Mouse (Mus musculus) liver, adult 2 months (tissue): Measurements from ENCODE around the gene Sfpq. TPM values are rescaled to one million over a fixed set of nuclear protein-coding genes. Genes with fewer than 3 reads are reported as not detected.
"Not testable (repeated sequence)": the region's sequence is repeated elsewhere in the genome, so short reads cannot be mapped to it uniquely, and the experiment has no call there.

Experiments
- DNase-seq: peaks from one replicate; pipeline ENCODE4 v3.0.0-alpha.2; 2011; ENCODE audit warnings: low read depth, low spot score; ENCODE audit errors: extremely low read depth
- H3K27ac ChIP-seq: fragments of 200-500 bp; replicated peaks from 2 replicates; pipeline ENCODE4 v1.5.1; 2012; ENCODE audit warnings: low read depth, mild to moderate bottlenecking, control low read depth, inconsistent platforms, low read length; ENCODE audit not compliant: insufficient read depth
- H3K27me3 ChIP-seq: fragments of 200-500 bp; 2 replicates; pipeline ENCODE4 v1.6.1; 2012; ENCODE audit warnings: mild to moderate bottlenecking, moderate library complexity, low read length, inconsistent platforms; ENCODE audit not compliant: control insufficient read depth, insufficient read depth
- H3K36me3 ChIP-seq: fragments of 200-500 bp; 2 replicates; pipeline ENCODE4 v1.6.1; 2012; ENCODE audit warnings: low read length, inconsistent platforms; ENCODE audit not compliant: control insufficient read depth, insufficient read depth
- H3K4me1 ChIP-seq: fragments of 200-500 bp; 2 replicates; pipeline ENCODE4 v1.6.1; 2011; ENCODE audit warnings: low read length; ENCODE audit not compliant: control insufficient read depth, insufficient read depth
- H3K4me3 ChIP-seq: fragments of 200-500 bp; 2 replicates; pipeline ENCODE4 v1.5.1; 2011; ENCODE audit warnings: low read depth, mild to moderate bottlenecking, control low read depth, low read length, moderate library complexity; ENCODE audit not compliant: insufficient read depth
- H3K79me2 ChIP-seq: fragments of 200-500 bp; 2 replicates; pipeline ENCODE4 v1.6.1; 2012; ENCODE audit warnings: inconsistent platforms, mild to moderate bottlenecking, low read length, moderate library complexity; ENCODE audit not compliant: control insufficient read depth, insufficient read depth
- H3K9ac ChIP-seq: fragments of 200-500 bp; 2 replicates; pipeline ENCODE4 v1.6.1; 2012; ENCODE audit warnings: low read depth, mild to moderate bottlenecking, control low read depth, inconsistent platforms, low read length
- CTCF ChIP-seq: fragments of 200-500 bp; IDR thresholded peaks from 2 replicates; pipeline ENCODE4 v1.5.1; 2011; ENCODE audit warnings: low read depth, low read length, control low read depth
- POLR2A ChIP-seq: fragments of 200-500 bp; IDR thresholded peaks from 2 replicates; pipeline ENCODE4 v1.6.1; 2011; ENCODE audit warnings: low read length, control low read depth; ENCODE audit not compliant: insufficient read depth; ENCODE audit errors: extremely low read depth
- WGBS: fragments of 180-500 bp; shearing (Covaris S2); methylation state at CpG from one replicate; pipeline ENCODE4 v1.1.7; 2018; 5-methylcytosine and 5-hydroxymethylcytosine counted together
- polyA plus RNA-seq: library from polyadenylated mRNA; depleted of rRNA; stranded (reverse); fragments of >200 nt; gene quantifications from 2 replicates; pipeline ENCODE4 v1.2.3, GENCODE M21; 2012; rRNA removed
- total RNA-seq: library from RNA; depleted of rRNA; stranded (reverse); fragments of >200 nt; gene quantifications from 2 replicates; pipeline ENCODE4 v1.2.3, GENCODE M21; 2014; rRNA removed

Gene Sfpq
- 49.3 and 50.9 TPM in 2 replicates for total RNA-seq
- polyA plus RNA-seq, result 11.1 and 12.6 TPM in 2 replicates

DNA sequence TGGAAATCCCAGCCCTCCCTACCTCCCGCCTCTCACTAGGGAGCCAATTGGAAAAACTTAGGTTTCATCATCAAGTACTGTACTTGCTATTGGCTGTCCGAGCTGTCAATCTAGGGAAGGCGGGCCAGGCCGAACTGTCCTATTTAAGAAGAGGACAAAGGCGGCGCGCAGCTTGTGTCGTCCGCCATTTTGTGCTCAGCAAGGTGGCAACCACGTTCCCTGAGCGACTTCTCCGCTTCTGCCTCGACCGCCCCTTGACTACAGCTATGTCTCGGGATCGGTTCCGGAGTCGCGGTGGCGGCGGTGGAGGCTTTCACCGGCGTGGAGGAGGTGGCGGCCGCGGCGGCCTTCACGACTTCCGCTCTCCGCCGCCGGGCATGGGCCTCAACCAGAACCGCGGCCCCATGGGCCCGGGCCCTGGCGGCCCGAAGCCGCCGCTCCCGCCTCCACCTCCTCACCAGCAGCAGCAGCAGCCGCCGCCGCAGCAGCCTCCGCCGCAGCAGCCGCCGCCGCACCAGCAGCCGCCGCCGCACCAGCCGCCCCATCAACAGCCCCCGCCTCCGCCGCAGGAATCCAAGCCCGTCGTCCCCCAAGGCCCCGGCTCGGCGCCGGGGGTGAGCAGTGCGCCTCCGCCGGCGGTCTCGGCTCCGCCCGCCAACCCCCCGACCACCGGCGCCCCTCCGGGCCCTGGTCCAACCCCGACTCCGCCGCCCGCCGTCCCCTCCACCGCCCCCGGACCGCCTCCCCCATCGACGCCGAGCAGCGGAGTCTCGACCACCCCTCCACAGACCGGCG, at the start of gene Sfpq:
Gene Sfpq (plus strand): TSS at position 174 of the 795 bp plus-strand sequence.
- Histone ChIP-seq H3K4me3 (peak within 1 kb of the TSS; percentile 100), H3K79me2 (peaks cover 25% of the 10 kb centered on the region; the same call in 1 of the 2 replicates), H3K36me3 (peaks cover 24% of the 10 kb centered on the region), H3K4me1 (peaks cover 13% of the 10 kb centered on the region), H3K27me3 (no peaks in the 10 kb centered on the region), H3K27ac (peak within 1 kb of the TSS; percentile 96), H3K9ac (peak within 1 kb of the TSS; percentile 100)
- TF ChIP-seq CTCF (no peak), POLR2A (peak; percentile 98)
- under 1% methylated on average over 86 of the region's 87 CpGs for WGBS
- DNase-seq, result peak; percentile 97

DNA sequence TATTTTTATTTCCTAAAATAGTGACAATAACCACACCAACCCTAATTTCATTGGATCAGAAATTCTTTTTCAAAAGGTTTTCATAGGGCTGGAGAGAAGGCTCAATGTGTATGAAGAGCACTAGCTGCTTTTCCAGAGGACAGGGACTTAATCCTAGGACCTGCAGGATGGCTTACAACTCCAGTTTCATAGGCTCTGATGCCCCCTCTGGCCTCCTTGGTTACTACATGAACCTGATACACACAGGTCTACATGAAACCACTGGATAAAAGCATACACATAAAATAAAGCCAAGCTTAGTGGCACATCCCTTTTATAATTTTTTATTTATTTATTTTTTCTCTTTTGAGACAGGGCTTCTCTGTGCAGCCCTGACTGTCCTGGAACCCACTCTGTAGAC, 43.7 kb upstream of the Sfpq start:
- no peaks in the 10 kb centered on the region for H3K36me3 ChIP-seq
- peak; percentile 57 for DNase-seq
- no peaks in the 10 kb centered on the region for H3K79me2 ChIP-seq
- no peak overlapping the region for H3K27ac ChIP-seq
- peaks cover 2% of the 10 kb centered on the region; the same call in 1 of the 2 replicates for H3K4me1 ChIP-seq
- no peak overlapping the region for H3K4me3 ChIP-seq
- H3K9ac ChIP-seq, result no peak overlapping the region
- no peak for TF ChIP-seq POLR2A
- peak; percentile 43 for TF ChIP-seq CTCF
- H3K27me3 ChIP-seq, result no peaks in the 10 kb centered on the region

DNA sequence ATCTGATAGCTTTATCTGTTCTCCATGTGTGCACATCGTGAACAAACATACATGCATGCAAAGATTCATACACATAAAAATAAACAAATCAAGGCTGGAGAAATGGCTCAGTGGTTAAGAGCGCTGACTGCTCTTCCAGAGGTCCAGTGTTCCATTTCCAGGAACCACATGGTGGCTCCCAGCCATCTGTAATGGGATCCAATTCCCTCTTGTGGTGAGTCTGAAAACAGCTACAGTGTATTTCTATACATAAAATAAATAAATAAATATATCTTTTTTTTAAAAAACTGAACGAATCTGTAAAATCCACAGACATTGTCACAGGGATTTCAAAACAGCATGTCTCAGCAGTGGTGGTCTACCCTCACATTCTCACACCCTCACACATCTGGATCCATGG, 42.4 kb upstream of the Sfpq start:
- 80% methylated on average over 3 of the region's 3 CpGs for WGBS
- TF ChIP-seq CTCF (no peak), POLR2A (no peak)

DNA sequence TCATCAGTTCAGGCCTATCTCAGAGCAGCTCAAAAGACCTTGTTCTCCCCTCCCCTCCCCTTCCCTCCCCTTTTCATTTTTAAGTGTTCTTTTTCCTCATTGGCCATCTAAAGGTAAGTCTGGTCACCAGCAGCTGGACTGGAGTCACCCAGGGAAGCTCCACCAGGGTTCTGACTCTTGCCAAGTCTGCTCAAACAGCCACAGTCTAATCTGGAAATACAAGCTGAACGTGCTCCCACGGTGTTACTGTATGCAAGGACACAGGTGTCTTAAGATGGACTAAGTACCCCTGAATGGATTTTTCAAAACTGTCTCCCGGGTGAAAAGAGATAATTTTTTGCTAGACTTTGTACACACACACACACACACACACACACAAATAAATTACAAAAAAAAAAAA, 37.8 kb upstream of the Sfpq start:
- 23% methylated on average over 3 of the region's 3 CpGs for WGBS

More for the DNA sequence above, 42.4 kb upstream of the Sfpq start:
- no peaks in the 10 kb centered on the region for H3K36me3 ChIP-seq
- H3K27ac ChIP-seq, result no peak overlapping the region
- H3K79me2 ChIP-seq, result no peaks in the 10 kb centered on the region
- H3K27me3 ChIP-seq, result no peaks in the 10 kb centered on the region
- H3K9ac ChIP-seq, result no peak overlapping the region
- H3K4me3 ChIP-seq, result no peak overlapping the region
- peaks cover 2% of the 10 kb centered on the region; the same call in 1 of the 2 replicates for H3K4me1 ChIP-seq
- no peak for DNase-seq

DNA sequence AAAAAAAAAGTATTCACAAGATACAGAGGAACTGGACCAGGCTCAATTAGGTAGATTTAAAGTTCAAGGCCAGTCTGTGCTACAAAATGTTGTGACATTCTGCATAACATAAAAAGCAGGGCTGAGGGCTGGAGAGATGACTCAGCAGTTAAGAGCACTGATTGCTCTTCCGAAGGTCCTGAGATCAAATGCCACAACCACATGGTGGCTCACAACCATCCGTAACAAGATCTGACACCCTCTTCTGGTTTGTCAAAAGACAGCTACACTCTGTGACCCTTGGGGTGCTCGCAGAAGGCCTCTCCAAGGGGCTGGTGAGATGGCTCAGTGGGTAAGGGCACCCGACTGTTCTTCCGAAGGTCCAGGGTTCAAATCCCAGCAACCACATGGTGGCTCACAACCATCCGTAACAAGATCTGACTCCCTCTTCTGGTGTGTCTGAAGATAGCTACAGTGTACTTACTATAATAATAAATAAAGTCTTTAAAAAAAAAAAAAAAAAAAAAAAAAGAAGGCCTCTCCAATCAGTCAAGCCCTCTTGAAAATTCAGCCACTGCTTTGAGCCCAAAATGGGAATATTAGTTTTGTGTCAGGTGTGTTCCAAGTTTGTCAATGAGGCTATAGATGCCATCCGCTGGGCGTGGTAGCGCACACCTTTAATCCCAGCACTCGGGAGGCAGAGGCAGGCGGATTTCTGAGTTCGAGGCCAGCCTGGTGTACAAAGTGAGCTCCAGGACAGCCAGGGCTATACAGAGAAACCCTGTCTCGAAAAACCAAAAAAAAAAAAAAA, 37.2 kb upstream of the Sfpq start:
- not testable (repeated sequence) for H3K4me3 ChIP-seq, H3K36me3 ChIP-seq, H3K79me2 ChIP-seq, H3K27ac ChIP-seq, H3K9ac ChIP-seq, H3K4me1 ChIP-seq, H3K27me3 ChIP-seq
- peak; percentile 55 for DNase-seq
- 83% methylated on average over 13 of the region's 13 CpGs for WGBS

More for the DNA sequence above, 37.8 kb upstream of the Sfpq start:
- Histone ChIP-seq H3K4me3 (no peak overlapping the region), H3K9ac (no peak overlapping the region), H3K4me1 (no peaks in the 10 kb centered on the region), H3K36me3 (no peaks in the 10 kb centered on the region), H3K27me3 (no peaks in the 10 kb centered on the region), H3K27ac (no peak overlapping the region), H3K79me2 (no peaks in the 10 kb centered on the region)
- peak; percentile 62 for DNase-seq
- no peak for TF ChIP-seq CTCF
- TF ChIP-seq POLR2A, result no peak

DNA sequence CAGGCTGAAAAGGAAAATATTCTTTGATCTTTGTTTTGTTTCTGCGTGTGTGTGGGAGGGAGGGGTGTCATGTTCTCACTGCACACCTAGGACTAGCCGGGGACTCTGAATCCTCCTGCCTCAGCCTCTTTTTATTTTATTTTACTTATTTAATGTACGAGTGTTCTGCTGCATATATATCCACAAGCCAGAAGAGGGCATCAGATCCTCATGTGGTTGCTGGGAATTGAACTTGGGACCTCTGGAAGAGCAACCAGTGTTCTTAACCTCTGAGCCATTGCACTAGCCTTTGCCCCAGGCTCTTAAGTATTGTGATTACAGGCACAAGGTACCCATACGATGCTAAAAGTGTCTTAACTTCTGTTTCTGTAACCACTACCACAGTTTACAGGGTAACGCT, 34.4 kb upstream of the Sfpq start:
- H3K27ac ChIP-seq, result no peak overlapping the region
- DNase-seq, result peak; percentile 34
- H3K79me2 ChIP-seq, result no peaks in the 10 kb centered on the region
- peaks cover 3% of the 10 kb centered on the region; the same call in 1 of the 2 replicates for H3K4me1 ChIP-seq
- no peak overlapping the region for H3K9ac ChIP-seq
- 72% methylated on average over 5 of the region's 5 CpGs for WGBS
- no peaks in the 10 kb centered on the region for H3K27me3 ChIP-seq
- H3K36me3 ChIP-seq, result no peaks in the 10 kb centered on the region
- no peak overlapping the region for H3K4me3 ChIP-seq
- TF ChIP-seq POLR2A (no peak), CTCF (no peak)
